Mouse (Mus musculus) erythroblast, embryonic 14.5 days (primary cell): Measurements from ENCODE around the gene Ctcf.

ENCODE experiments used
- GATA1 ChIP-seq: IDR thresholded peaks from 2 replicates; pipeline ENCODE4 v1.6.1; 2012; ENCODE audit warnings: low read length, inconsistent platforms, mixed read lengths
- TAL1 ChIP-seq: IDR thresholded peaks from 3 replicates; pipeline ENCODE4 v1.6.1; 2012; ENCODE audit warnings: low read length, inconsistent platforms, mixed read lengths

DNA sequence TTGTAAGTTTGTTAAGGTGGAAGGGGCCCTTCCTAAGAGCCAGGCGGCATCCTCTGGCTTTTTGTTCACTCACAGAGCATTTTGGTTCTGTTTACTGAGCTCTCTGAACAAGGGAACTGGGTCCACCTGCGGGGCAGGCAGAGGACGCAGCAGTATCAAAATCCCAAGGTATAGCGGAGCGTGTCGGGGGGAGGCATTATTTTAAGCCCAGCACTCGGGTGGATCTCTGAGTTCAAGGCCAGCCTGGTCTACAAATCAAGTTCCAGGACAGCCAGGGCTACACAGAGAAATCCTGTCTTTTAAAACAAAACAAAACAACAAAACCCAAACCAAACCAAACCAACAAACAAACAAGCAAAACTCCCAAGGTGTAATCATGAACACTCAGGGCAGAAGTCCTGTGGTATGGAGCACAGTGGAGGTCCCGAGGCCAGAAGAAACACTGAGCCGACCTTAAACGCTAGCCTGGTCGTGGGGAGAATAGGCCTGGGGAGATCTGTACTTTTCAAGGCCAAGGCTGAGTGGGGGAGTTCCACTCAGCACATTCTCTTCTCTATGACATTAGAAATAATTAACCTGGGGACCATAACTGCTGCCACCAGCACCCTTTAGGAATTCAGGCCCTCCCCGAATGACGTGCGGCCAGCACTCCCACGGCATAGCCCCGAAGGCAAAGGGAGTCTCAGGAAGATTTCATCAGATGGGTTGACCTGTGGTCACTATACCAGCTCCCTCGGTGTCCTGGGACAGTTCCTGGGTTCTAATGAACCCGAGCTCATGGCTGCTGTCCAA lies 41.7 kb upstream of the Ctcf start:
- no peak for TF ChIP-seq GATA1
- TF ChIP-seq TAL1 = no peak
